Mouse (Mus musculus) hindbrain, embryonic 13.5 days (tissue): ENCODE results near the gene Apoc4. TPM values are rescaled to one million over a fixed set of nuclear protein-coding genes. Genes with fewer than 3 reads are reported as not detected.

Experiments
- ATAC-seq: fragments of 200-750 bp; cut with Nextera tagmentation; 2 replicates; pipeline ENCODE4 v1.8.0; 2017; ENCODE audit warnings: moderate TSS enrichment; ENCODE audit not compliant: low FRiP score
- H3K27ac ChIP-seq: fragments of 300-500 bp; sonication (generic); 2 replicates; pipeline ENCODE4 v1.5.1; 2015; ENCODE audit warnings: inconsistent platforms, mild to moderate bottlenecking, moderate library complexity
- H3K27me3 ChIP-seq: fragments of 300-500 bp; sonication (generic); 2 replicates; pipeline ENCODE4 v1.6.1; 2015; ENCODE audit warnings: mild to moderate bottlenecking, inconsistent platforms
- H3K36me3 ChIP-seq: fragments of 300-500 bp; sonication (generic); 2 replicates; pipeline ENCODE4 v1.6.1; 2015; ENCODE audit warnings: mild to moderate bottlenecking, inconsistent platforms
- H3K4me1 ChIP-seq: fragments of 300-500 bp; sonication (generic); replicated peaks from 2 replicates; pipeline ENCODE4 v1.6.1; 2015; ENCODE audit warnings: inconsistent platforms
- H3K4me2 ChIP-seq: fragments of 300-500 bp; sonication (generic); 2 replicates; pipeline ENCODE4 v1.6.1; 2015; ENCODE audit warnings: inconsistent platforms, mild to moderate bottlenecking, moderate library complexity
- H3K4me3 ChIP-seq: fragments of 300-500 bp; sonication (generic); 2 replicates; pipeline ENCODE4 v1.5.1; 2015; ENCODE audit warnings: mild to moderate bottlenecking, inconsistent platforms
- H3K9ac ChIP-seq: fragments of 300-500 bp; sonication (generic); 2 replicates; pipeline ENCODE4 v1.6.1; 2015; ENCODE audit warnings: mild to moderate bottlenecking, inconsistent platforms
- H3K9me3 ChIP-seq: fragments of 300-500 bp; sonication (generic); 2 replicates; pipeline ENCODE4 v1.6.1; 2016; ENCODE audit warnings: inconsistent platforms
- WGBS: fragments of 180-500 bp; shearing (Covaris S2); methylation state at CpG from one replicate; pipeline ENCODE4 v1.1.7; 2015; 5-methylcytosine and 5-hydroxymethylcytosine counted together
- polyA plus RNA-seq: library from polyadenylated mRNA; unstranded; fragments of >200 nt; fragmentation: Nextera tagmentation; extraction: Ambion mirVana; gene quantifications from 2 replicates; pipeline ENCODE4 v1.2.1, GENCODE M21; 2015

The Apoc4 gene
- 0.12 TPM in 1 of 2 replicates, not detected in the other for polyA plus RNA-seq

DNA sequence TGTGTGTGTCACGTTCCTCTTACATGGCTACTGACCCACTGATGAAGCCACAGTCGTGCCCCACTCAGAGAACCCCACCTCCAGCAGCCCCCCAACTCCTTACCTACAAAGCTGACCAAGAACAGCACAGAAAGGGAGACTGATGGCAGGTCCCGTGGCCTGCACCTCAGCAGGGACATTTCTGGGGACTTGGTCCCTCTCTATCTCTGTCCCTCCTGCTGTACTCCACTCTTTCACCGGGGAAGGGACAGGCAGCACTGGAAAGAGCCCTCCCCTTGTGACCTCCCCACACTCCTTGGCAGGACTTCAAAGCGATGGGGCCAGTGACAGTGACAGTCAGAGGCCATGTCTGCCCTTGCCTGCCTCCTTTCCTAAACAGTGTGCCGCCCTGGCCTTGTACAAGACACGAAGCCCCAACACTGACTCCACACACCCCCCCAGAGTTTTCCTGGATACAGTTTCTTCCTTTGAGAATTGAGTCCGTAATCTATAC lies at the start of gene Apoc4, which contains the start of gene Gm44805:
Gene Apoc4 (minus strand): TSS at position 278 of the 493 bp plus-strand sequence.
Gene Gm44805 (minus strand): TSS at position 222 of the 493 bp plus-strand sequence.
- ATAC-seq = no peak
- 67% methylated on average over 8 of the region's 8 CpGs for WGBS
- Histone ChIP-seq H3K9ac (no peak within 1 kb of the TSS), H3K27me3 (no peaks in the 10 kb centered on the region), H3K4me2 (no peak within 1 kb of the TSS), H3K4me3 (no peak within 1 kb of the TSS), H3K27ac (no peak within 1 kb of the TSS), H3K9me3 (no peaks in the 10 kb centered on the region), H3K4me1 (no peaks in the 10 kb centered on the region), H3K36me3 (no peaks in the 10 kb centered on the region)

GRCm38 (mm10) chr7:19726541-19726940 lies 45.3 kb upstream of the Apoc4 start:
- Histone ChIP-seq H3K4me3 (no peak overlapping the region), H3K9ac (no peak overlapping the region), H3K27me3 (no peaks in the 10 kb centered on the region), H3K9me3 (no peaks in the 10 kb centered on the region; the same call in 1 of the 2 replicates), H3K36me3 (peaks cover 96% of the 10 kb centered on the region), H3K27ac (no peak overlapping the region), H3K4me1 (no peaks in the 10 kb centered on the region), H3K4me2 (no peak overlapping the region)
- WGBS = 92% methylated on average over 4 of the region's 4 CpGs
- ATAC-seq = no peak

- ATAC-seq = no peak
- Histone ChIP-seq H3K27me3 (no peaks in the 10 kb centered on the region), H3K4me2 (no peak overlapping the region), H3K4me3 (no peak overlapping the region), H3K9me3 (peaks cover 6% of the 10 kb centered on the region), H3K36me3 (peaks cover 93% of the 10 kb centered on the region), H3K27ac (no peak overlapping the region), H3K4me1 (no peaks in the 10 kb centered on the region), H3K9ac (no peak overlapping the region)
- WGBS = 96% methylated on average over 12 of the region's 12 CpGs
Measured at GRCm38 (mm10) chr7:19724167-19724566, 42.9 kb upstream of the Apoc4 start.

DNA sequence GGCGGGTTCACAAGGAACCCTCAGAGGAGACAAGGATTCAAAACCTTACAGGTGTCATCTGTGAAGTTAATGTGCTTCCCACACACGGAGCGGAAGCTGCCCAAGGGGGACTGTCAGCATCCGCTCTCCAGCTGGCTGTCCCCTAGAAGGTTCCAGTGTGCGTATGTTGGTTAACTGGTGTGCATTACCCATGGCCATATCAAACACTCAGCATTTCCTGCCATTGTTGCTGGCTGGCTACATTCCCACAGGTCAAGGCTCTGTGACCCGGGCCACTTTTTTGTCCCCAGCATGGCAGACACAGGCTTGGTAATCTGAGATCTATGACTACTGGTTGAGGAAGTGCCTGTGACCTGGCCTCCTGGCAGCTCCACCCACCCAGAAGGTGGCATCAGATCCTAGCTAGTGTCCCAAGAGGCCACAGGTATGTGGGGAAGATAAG lies 41.5 kb upstream of the Apoc4 start:
- no peaks in the 10 kb centered on the region for H3K4me1 ChIP-seq
- H3K9me3 ChIP-seq = peaks cover 6% of the 10 kb centered on the region
- peaks cover 85% of the 10 kb centered on the region for H3K36me3 ChIP-seq
- H3K27ac ChIP-seq = no peak overlapping the region
- no peak for ATAC-seq
- no peak overlapping the region for H3K4me2 ChIP-seq
- H3K4me3 ChIP-seq = no peak overlapping the region
- H3K9ac ChIP-seq = no peak overlapping the region
- WGBS = 91% methylated on average over 6 of the region's 6 CpGs
- no peaks in the 10 kb centered on the region for H3K27me3 ChIP-seq

DNA sequence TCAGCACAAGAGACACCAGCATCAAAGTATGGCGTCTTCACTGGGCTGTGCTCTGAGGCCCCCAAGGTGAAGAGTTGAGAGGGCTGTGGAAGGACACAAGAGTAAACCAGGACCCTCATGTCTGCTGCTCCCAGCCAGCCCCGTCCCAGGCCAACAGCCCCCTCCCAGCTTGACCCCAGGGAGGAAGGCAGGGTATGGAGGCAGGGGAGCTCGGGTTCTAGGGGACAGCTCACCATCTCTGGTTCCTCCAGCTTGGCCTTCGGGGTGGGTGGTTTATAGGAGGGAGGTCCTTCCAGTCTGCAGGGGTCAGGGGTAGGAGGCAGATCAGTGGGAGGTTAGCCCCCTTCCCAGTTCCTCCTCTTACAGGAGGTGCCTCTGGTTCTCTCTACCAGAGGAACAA lies 37.9 kb upstream of the Apoc4 start:
- H3K4me1 ChIP-seq = peaks cover 16% of the 10 kb centered on the region
- H3K27ac ChIP-seq = no peak overlapping the region
- peaks cover 51% of the 10 kb centered on the region for H3K36me3 ChIP-seq
- no peak overlapping the region for H3K4me2 ChIP-seq
- no peak overlapping the region for H3K4me3 ChIP-seq
- no peak for ATAC-seq
- WGBS = 98% methylated on average over 4 of the region's 4 CpGs
- H3K9ac ChIP-seq = no peak overlapping the region
- no peaks in the 10 kb centered on the region for H3K27me3 ChIP-seq
- peaks cover 6% of the 10 kb centered on the region for H3K9me3 ChIP-seq

DNA sequence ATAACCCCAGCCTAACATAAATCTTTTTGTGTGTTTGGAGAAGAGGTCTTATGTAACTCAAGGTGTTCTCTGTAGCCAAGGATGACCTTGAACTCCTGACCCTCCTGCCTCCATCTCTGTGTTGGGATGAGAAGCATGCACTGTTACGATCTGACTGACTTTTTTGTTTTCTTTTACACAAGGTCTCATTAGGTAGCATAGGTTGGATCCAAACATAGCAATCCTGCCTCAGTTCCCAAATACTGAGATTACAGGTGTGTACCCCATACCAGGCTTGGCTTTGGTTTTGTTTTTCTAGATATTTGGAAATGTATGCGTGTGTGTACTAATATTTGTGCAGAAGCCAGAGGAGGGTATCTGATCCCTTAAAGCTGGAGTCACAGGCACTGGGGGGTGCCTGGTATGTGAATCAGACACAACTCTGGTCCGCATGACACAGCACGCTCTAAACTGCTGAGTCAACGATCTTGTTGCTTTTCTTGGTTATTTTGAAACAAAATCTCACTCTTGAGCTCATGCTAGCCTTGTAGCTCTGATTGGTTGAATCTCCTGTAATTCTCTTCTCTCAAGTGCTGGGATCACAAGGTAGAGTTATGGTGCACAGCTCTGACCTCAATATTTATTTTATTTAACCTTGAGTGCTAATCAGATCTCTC lies 37.1 kb upstream of the Apoc4 start:
- H3K27me3 ChIP-seq = no peaks in the 10 kb centered on the region
- H3K4me2 ChIP-seq = no peak overlapping the region
- ATAC-seq = no peak
- no peak overlapping the region for H3K27ac ChIP-seq
- no peak overlapping the region for H3K9ac ChIP-seq
- WGBS = 94% methylated on average over 5 of the region's 5 CpGs
- H3K4me3 ChIP-seq = no peak overlapping the region
- peaks cover 6% of the 10 kb centered on the region for H3K9me3 ChIP-seq
- peaks cover 46% of the 10 kb centered on the region for H3K36me3 ChIP-seq
- H3K4me1 ChIP-seq = peaks cover 24% of the 10 kb centered on the region

DNA sequence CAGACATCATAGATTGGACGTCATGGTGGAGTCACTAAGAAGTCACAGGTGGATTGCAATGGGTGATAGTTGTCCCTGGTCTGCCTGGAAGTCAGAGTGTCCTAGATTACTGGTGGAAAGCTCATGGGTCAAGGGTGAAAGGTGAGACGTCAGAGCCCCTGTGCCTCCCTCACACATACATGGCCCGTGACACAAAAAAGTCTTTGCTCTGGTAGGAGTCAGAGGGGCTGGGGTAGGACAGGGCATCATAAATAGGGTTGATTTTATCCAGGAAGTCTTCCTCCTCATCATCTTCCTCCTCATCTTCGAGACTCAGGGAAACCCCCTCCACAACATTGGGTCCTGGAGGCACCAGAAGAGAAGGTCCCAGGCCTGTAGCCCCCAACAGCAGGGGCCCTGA lies 36.1 kb upstream of the Apoc4 start:
- H3K27me3 ChIP-seq = no peaks in the 10 kb centered on the region
- peaks cover 44% of the 10 kb centered on the region for H3K36me3 ChIP-seq
- peak overlapping the region; percentile 93; the same call in 1 of the 2 replicates for H3K27ac ChIP-seq
- 92% methylated on average over 4 of the region's 4 CpGs for WGBS
- ATAC-seq = no peak
- H3K9me3 ChIP-seq = peaks cover 6% of the 10 kb centered on the region
- no peak overlapping the region for H3K4me2 ChIP-seq
- no peak overlapping the region for H3K9ac ChIP-seq
- peaks cover 26% of the 10 kb centered on the region for H3K4me1 ChIP-seq
- no peak overlapping the region for H3K4me3 ChIP-seq

DNA sequence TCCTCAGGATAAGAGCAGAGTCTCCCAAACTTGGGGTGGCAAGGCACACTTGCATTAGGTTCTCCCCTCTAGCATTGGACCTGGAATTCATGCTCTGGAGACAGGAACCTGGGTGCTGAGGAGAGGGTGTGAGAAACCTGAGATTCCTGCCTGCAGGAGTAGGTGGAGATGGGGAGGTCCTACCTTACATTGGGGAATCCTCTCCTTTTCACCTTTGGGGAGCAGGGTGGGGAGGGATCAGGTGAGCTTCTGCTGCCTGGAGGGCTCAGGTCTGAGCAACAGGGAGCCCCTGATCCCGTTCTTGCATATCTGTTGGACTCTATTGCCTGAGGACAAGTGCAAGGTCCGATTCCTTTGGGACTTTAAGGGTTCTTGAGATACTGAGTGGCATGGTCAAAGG lies 35.5 kb upstream of the Apoc4 start:
- peak overlapping the region; percentile 60 for H3K4me2 ChIP-seq
- WGBS = 93% methylated on average over 2 of the region's 2 CpGs
- ATAC-seq = no peak
- peak overlapping the region; percentile 39; the same call in 1 of the 2 replicates for H3K4me3 ChIP-seq
- H3K27ac ChIP-seq = peak overlapping the region; percentile 93
- peaks cover 46% of the 10 kb centered on the region for H3K36me3 ChIP-seq
- peaks cover 6% of the 10 kb centered on the region for H3K9me3 ChIP-seq
- H3K4me1 ChIP-seq = peaks cover 26% of the 10 kb centered on the region
- H3K27me3 ChIP-seq = no peaks in the 10 kb centered on the region
- H3K9ac ChIP-seq = peak overlapping the region; percentile 70

GRCm38 (mm10) chr7:19716055-19716682 lies 34.9 kb upstream of the Apoc4 start:
- peaks cover 46% of the 10 kb centered on the region for H3K36me3 ChIP-seq
- peaks cover 26% of the 10 kb centered on the region for H3K4me1 ChIP-seq
- H3K4me3 ChIP-seq = peak overlapping the region; percentile 39
- H3K27me3 ChIP-seq = no peaks in the 10 kb centered on the region
- H3K9ac ChIP-seq = peak overlapping the region; percentile 70
- no peak for ATAC-seq
- 6% methylated on average over 18 of the region's 18 CpGs for WGBS
- H3K9me3 ChIP-seq = peaks cover 2% of the 10 kb centered on the region
- H3K4me2 ChIP-seq = peak overlapping the region; percentile 60
- peak overlapping the region; percentile 93 for H3K27ac ChIP-seq

- WGBS = under 1% methylated on average over 59 of the region's 59 CpGs
- Histone ChIP-seq H3K9ac (peak within 1 kb of the TSS; percentile 98), H3K4me2 (peak within 1 kb of the TSS; percentile 98), H3K4me3 (peak within 1 kb of the TSS; percentile 97), H3K27me3 (no peaks in the 10 kb centered on the region), H3K4me1 (peaks cover 26% of the 10 kb centered on the region), H3K36me3 (peaks cover 44% of the 10 kb centered on the region), H3K9me3 (no peaks in the 10 kb centered on the region), H3K27ac (peak within 1 kb of the TSS; percentile 93)
- ATAC-seq = peak; percentile 99
Measured at GRCm38 (mm10) chr7:19715239-19716054, 34.2 kb upstream of the Apoc4 start, which contains the start of gene Tomm40. Gene Tomm40 (minus strand): TSS chr7:19715438.

- Histone ChIP-seq H3K4me3 (peak overlapping the region; percentile 97), H3K27ac (peak overlapping the region; percentile 84), H3K9ac (peak overlapping the region; percentile 98), H3K4me2 (peak overlapping the region; percentile 98), H3K36me3 (peaks cover 45% of the 10 kb centered on the region), H3K27me3 (no peaks in the 10 kb centered on the region), H3K4me1 (peaks cover 26% of the 10 kb centered on the region), H3K9me3 (no peaks in the 10 kb centered on the region)
- 1% methylated on average over 39 of the region's 39 CpGs for WGBS
- no peak; the same call in none of the 2 replicates for ATAC-seq
Measured at GRCm38 (mm10) chr7:19714836-19715235, 33.6 kb upstream of the Apoc4 start.

DNA sequence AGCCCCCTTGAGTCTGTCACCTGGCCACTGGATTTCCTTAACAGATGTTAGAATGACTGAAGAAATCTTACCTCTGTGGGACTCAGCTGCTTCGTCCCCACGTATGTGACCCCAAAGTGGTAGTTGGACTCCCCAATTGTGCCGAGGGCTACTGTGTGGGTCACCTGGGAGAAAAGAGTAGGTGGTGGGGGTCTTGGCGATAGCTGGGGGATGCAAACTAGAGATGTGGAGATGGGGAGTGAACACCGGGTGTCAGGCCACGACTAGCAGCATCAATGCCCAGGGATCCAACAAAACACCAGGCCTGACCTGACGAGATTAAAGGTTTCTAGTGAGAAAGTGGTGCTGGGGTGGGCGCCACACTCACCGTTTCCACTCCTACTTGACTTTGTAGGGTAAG lies 32.3 kb upstream of the Apoc4 start:
- no peak overlapping the region for H3K4me3 ChIP-seq
- no peak overlapping the region for H3K27ac ChIP-seq
- H3K27me3 ChIP-seq = no peaks in the 10 kb centered on the region
- H3K36me3 ChIP-seq = peaks cover 46% of the 10 kb centered on the region
- no peak overlapping the region for H3K9ac ChIP-seq
- H3K4me1 ChIP-seq = peaks cover 26% of the 10 kb centered on the region
- no peaks in the 10 kb centered on the region for H3K9me3 ChIP-seq
- no peak overlapping the region; the same call in 1 of the 2 replicates for H3K4me2 ChIP-seq
- no peak for ATAC-seq
- 91% methylated on average over 9 of the region's 9 CpGs for WGBS
